Mouse (Mus musculus): ENCODE results near the gene Mkrn1.

DNA sequence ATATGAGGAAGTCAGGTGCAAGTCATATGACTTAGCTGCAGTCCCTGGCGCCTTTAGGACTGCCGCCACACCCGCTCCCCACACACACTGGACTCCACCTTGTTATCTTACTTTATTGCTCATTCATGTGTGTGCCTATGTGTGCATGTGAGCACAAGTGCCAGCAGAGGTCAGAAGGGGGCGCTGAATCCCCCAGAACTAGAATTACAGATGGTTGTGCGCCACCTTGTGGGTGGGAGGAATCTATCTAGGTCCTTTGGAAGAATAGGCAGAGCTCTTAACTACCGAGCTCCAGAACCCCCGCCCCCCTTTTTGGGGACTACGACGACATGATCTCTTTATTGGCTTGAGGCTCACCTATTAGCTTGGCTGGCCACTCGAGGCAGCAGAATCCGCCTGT, 39.8 kb upstream of the Mkrn1 start:
- no peak for TF ChIP-seq POLR2A (IDR thresholded peaks at IDR 0.05; ENCODE audit: control insufficient read depth, extremely low read depth, insufficient read depth, low read length, poor library complexity)
- no peak for TF ChIP-seq CTCF (IDR thresholded peaks at IDR 0.05; ENCODE audit: borderline replicate concordance, control insufficient read depth, extremely low read depth, insufficient read depth, low read length, poor library complexity)
